Mouse (Mus musculus) liver, adult 2 months (tissue): ENCODE measurements around the gene H2al1g. TPM values are rescaled to one million over a fixed set of nuclear protein-coding genes. Genes with fewer than 3 reads are reported as not detected.
A peak's percentile ranks its signal among the peaks of the same experiment; 100 is the strongest.
"Not testable (repeated sequence)": the region's sequence is repeated elsewhere in the genome, so short reads cannot be mapped to it uniquely, and the experiment has no call there.

Source experiments
- DNase-seq: peaks from one replicate; pipeline ENCODE4 v3.0.0-alpha.2; 2011; ENCODE audit warnings: low read depth, low spot score; ENCODE audit errors: extremely low read depth
- H3K27ac ChIP-seq: fragments of 200-500 bp; replicated peaks from 2 replicates; pipeline ENCODE4 v1.5.1; 2012; ENCODE audit warnings: low read depth, mild to moderate bottlenecking, control low read depth, inconsistent platforms, low read length; ENCODE audit not compliant: insufficient read depth
- H3K27me3 ChIP-seq: fragments of 200-500 bp; 2 replicates; pipeline ENCODE4 v1.6.1; 2012; ENCODE audit warnings: mild to moderate bottlenecking, moderate library complexity, low read length, inconsistent platforms; ENCODE audit not compliant: control insufficient read depth, insufficient read depth
- H3K36me3 ChIP-seq: fragments of 200-500 bp; 2 replicates; pipeline ENCODE4 v1.6.1; 2012; ENCODE audit warnings: low read length, inconsistent platforms; ENCODE audit not compliant: control insufficient read depth, insufficient read depth
- H3K4me1 ChIP-seq: fragments of 200-500 bp; 2 replicates; pipeline ENCODE4 v1.6.1; 2011; ENCODE audit warnings: low read length; ENCODE audit not compliant: control insufficient read depth, insufficient read depth
- H3K4me3 ChIP-seq: fragments of 200-500 bp; 2 replicates; pipeline ENCODE4 v1.5.1; 2011; ENCODE audit warnings: low read depth, mild to moderate bottlenecking, control low read depth, low read length, moderate library complexity; ENCODE audit not compliant: insufficient read depth
- H3K79me2 ChIP-seq: fragments of 200-500 bp; 2 replicates; pipeline ENCODE4 v1.6.1; 2012; ENCODE audit warnings: inconsistent platforms, mild to moderate bottlenecking, low read length, moderate library complexity; ENCODE audit not compliant: control insufficient read depth, insufficient read depth
- H3K9ac ChIP-seq: fragments of 200-500 bp; 2 replicates; pipeline ENCODE4 v1.6.1; 2012; ENCODE audit warnings: low read depth, mild to moderate bottlenecking, control low read depth, inconsistent platforms, low read length
- CTCF ChIP-seq: fragments of 200-500 bp; IDR thresholded peaks from 2 replicates; pipeline ENCODE4 v1.5.1; 2011; ENCODE audit warnings: low read depth, low read length, control low read depth
- POLR2A ChIP-seq: fragments of 200-500 bp; IDR thresholded peaks from 2 replicates; pipeline ENCODE4 v1.6.1; 2011; ENCODE audit warnings: low read length, control low read depth; ENCODE audit not compliant: insufficient read depth; ENCODE audit errors: extremely low read depth
- WGBS: fragments of 180-500 bp; shearing (Covaris S2); methylation state at CpG from one replicate; pipeline ENCODE4 v1.1.7; 2018; 5-methylcytosine and 5-hydroxymethylcytosine counted together
- polyA plus RNA-seq: library from polyadenylated mRNA; depleted of rRNA; stranded (reverse); fragments of >200 nt; gene quantifications from 2 replicates; pipeline ENCODE4 v1.2.3, GENCODE M21; 2012; rRNA removed
- total RNA-seq: library from RNA; depleted of rRNA; stranded (reverse); fragments of >200 nt; gene quantifications from 2 replicates; pipeline ENCODE4 v1.2.3, GENCODE M21; 2014; rRNA removed

The H2al1g gene
- total RNA-seq (not detected in 2 replicates), polyA plus RNA-seq (not detected in 2 replicates)

GRCm38 (mm10) chrX:11317956-11318355 lies at the start of gene H2al1g:
Gene H2al1g (plus strand): TSS chrX:11318256.
- WGBS, result no CpG with 5 or more reads among the region's 3 CpGs
- not testable (repeated sequence) for H3K36me3 ChIP-seq, H3K4me1 ChIP-seq, H3K27ac ChIP-seq, H3K9ac ChIP-seq, H3K27me3 ChIP-seq, DNase-seq, H3K79me2 ChIP-seq, H3K4me3 ChIP-seq

- Histone ChIP-seq H3K9ac (no peak overlapping the region), H3K79me2 (no peaks in the 10 kb centered on the region), H3K4me1 (no peaks in the 10 kb centered on the region), H3K27me3 (no peaks in the 10 kb centered on the region), H3K4me3 (no peak overlapping the region), H3K36me3 (no peaks in the 10 kb centered on the region), H3K27ac (no peak overlapping the region)
- 59% methylated on average over 3 of the region's 3 CpGs for WGBS
- no peak for TF ChIP-seq CTCF
- no peak for TF ChIP-seq POLR2A
- DNase-seq, result peak; percentile 9
Measured at GRCm38 (mm10) chrX:11269074-11269473, 49.0 kb upstream of the H2al1g start.

DNA sequence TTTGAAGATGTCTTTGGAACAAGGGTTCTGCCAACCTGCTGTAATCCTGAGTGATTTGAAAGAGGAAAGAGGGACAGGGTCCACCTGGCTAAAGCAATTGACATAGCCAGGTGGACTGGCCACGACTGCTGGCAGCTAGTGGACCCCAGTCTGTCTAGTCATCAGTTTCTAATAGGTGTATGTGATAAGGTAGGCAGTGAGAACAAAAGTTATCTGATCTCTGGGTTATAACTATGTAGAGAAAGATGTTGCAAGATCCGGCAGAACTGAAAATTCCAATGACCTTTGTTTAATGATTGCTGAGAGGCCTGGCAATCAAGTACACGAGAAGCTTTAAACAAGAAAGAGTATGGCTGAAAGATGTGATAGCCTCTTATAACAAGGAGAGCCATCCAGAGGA lies 44.9 kb upstream of the H2al1g start:
- H3K4me3 ChIP-seq, result no peak overlapping the region
- no peak for TF ChIP-seq POLR2A
- no peak for TF ChIP-seq CTCF
- no peaks in the 10 kb centered on the region for H3K4me1 ChIP-seq
- no peak overlapping the region for H3K9ac ChIP-seq
- WGBS, result 19% methylated on average over 3 of the region's 3 CpGs
- H3K27ac ChIP-seq, result no peak overlapping the region
- no peaks in the 10 kb centered on the region for H3K36me3 ChIP-seq
- H3K27me3 ChIP-seq, result no peaks in the 10 kb centered on the region
- H3K79me2 ChIP-seq, result no peaks in the 10 kb centered on the region
- DNase-seq, result peak; percentile 69

DNA sequence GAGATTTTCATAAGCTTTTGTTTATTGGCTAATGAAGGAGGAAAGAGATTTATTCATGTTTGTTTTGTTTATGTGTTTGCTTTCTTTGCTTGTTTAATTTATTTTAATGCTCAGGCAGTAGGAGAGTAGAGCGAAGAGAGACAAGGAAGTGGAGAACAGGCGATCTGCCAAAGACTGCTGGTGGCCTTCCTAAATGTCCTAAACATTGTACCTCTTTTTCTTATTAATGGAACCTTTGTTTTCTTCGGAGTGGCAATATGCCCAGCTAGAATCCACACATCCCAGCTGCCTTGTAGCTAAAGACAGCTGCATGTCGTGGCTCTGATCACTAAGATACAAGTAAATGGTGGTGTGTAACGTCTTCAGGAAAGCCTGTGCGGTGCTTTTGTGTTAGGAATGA lies 41.0 kb upstream of the H2al1g start:
- Histone ChIP-seq H3K36me3 (no peaks in the 10 kb centered on the region), H3K4me1 (no peaks in the 10 kb centered on the region), H3K27me3 (no peaks in the 10 kb centered on the region), H3K9ac (no peak overlapping the region), H3K27ac (no peak overlapping the region), H3K4me3 (no peak overlapping the region), H3K79me2 (no peaks in the 10 kb centered on the region)
- 88% methylated on average over 6 of the region's 6 CpGs for WGBS
- no peak for DNase-seq
- no peak for TF ChIP-seq CTCF
- TF ChIP-seq POLR2A, result no peak

GRCm38 (mm10) chrX:11280741-11281140 lies 37.3 kb upstream of the H2al1g start:
- Histone ChIP-seq H3K9ac (no peak overlapping the region), H3K36me3 (no peaks in the 10 kb centered on the region), H3K79me2 (no peaks in the 10 kb centered on the region), H3K4me1 (no peaks in the 10 kb centered on the region), H3K4me3 (no peak overlapping the region), H3K27ac (no peak overlapping the region), H3K27me3 (no peaks in the 10 kb centered on the region)
- no peak for DNase-seq
- 69% methylated on average over 2 of the region's 2 CpGs for WGBS
- TF ChIP-seq POLR2A (no peak), CTCF (no peak)

- no peaks in the 10 kb centered on the region for H3K36me3 ChIP-seq
- H3K79me2 ChIP-seq, result no peaks in the 10 kb centered on the region
- no peak overlapping the region for H3K9ac ChIP-seq
- WGBS, result 65% methylated on average over 14 of the region's 14 CpGs
- no peak overlapping the region for H3K27ac ChIP-seq
- H3K4me3 ChIP-seq, result no peak overlapping the region
- DNase-seq, result no peak
- no peaks in the 10 kb centered on the region for H3K27me3 ChIP-seq
- no peaks in the 10 kb centered on the region for H3K4me1 ChIP-seq
- TF ChIP-seq CTCF (no peak), POLR2A (no peak)
Measured at GRCm38 (mm10) chrX:11288306-11288882, 29.7 kb upstream of the H2al1g start.
